Mouse (Mus musculus) thymus, postnatal 4 days (tissue): ENCODE data around the gene Large2.
A peak's percentile ranks its signal among the peaks of the same experiment; 100 is the strongest.

ENCODE experiments used
- DNase-seq: peaks from one replicate; pipeline ENCODE4 v3.0.0; 2021

Large2 gene

DNA sequence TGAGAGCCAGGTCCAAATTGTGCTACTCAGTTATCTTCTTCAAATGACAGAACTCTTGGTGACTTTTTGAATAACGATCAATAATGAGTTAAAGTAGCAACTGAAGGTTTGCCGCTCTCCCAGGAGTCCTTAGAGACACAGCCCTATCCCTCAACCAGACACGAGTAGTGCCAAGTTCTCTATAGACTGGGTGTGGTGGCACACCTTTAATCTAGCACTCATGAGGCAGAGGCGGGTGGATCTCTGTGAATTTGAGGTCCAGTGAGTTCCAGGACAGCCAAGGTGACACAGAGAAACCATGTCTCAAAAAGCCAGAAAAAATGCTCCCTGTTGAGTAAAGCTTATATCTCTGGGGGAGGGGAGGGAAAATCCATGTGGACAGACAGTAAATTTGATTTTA, 47.1 kb downstream of the Large2 start:
- no peak for DNase-seq

GRCm38 (mm10) chr2:92326221-92326620, 48.4 kb downstream of the Large2 start:
- DNase-seq: no peak

GRCm38 (mm10) chr2:92325676-92326075, 49.0 kb downstream of the Large2 start:
- DNase-seq: peak; percentile 12

DNA sequence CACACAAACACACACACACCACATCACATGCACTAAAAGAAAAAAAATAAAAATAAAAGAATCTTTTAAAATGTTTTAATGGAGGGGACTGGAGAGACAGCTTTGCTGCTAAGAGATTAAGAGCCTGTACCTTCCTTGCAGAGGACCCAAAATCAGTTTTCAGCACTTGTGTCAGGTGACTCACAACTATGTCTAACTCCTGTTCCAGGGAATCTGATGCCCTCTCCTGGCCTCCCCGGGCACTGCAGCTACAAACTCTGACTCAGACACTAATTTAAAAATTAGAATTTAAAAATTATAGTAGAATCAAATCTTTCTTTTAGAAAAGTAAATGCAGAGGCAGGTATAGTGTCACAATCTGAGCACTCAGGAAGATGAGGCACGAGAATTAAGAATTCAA, 52.0 kb downstream of the Large2 start:
- peak; percentile 77 for DNase-seq

DNA sequence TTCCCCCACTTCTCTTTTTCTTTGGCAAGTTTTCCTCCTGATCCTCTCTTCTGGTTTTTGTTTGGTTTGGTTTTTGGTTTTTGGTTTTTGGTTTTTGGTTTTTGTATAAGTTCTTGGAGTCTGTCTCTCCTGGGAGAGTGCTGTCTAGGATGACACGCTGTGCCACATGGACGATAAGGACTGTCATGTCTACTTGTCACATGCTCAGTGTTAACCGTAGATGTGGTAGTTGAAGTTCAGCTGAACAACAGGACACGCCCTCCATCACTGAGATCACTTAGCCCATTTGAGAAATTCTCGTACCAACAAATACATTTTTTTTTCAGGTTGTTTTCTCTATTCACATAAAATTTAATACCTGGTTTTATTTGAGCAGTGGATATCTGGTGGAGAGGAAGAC, 57.4 kb downstream of the Large2 start:
- DNase-seq: no peak

GRCm38 (mm10) chr2:92316652-92317051, 58.0 kb downstream of the Large2 start:
- DNase-seq: no peak
